Mouse (Mus musculus) splenic B cell, adult 2 months (primary cell): ENCODE measurements at regions not wholly inside any gene's neighbourhood (a gene's known extent, or its start where the extent isn't known, plus 50 kb on each side); places are given as distances from the start of the nearest gene placed in this dataset.

Source experiments
- DNase-seq: peaks from one replicate; pipeline ENCODE4 v3.0.0-alpha.2; 2011; ENCODE audit warnings: low read depth, low spot score
- H3K27me3 ChIP-seq: 2 replicates; pipeline ENCODE4 v1.6.1; 2012; ENCODE audit warnings: mild to moderate bottlenecking, low read length, moderate library complexity, mixed read lengths; ENCODE audit not compliant: control insufficient read depth, poor library complexity, insufficient read depth, severe bottlenecking
- H3K36me3 ChIP-seq: 2 replicates; pipeline ENCODE4 v1.6.1; 2012; ENCODE audit warnings: mild to moderate bottlenecking, low read length, moderate library complexity, mixed read lengths; ENCODE audit not compliant: control insufficient read depth, poor library complexity, insufficient read depth, severe bottlenecking

- no peaks in the 10 kb centered on the region for H3K36me3 ChIP-seq
- H3K27me3 ChIP-seq = no peaks in the 10 kb centered on the region
- DNase-seq = no peak
Observed at GRCm38 (mm10) chr2:8781152-8781935, 1099.7 kb upstream of the 4930412O13Rik start.

GRCm38 (mm10) chr2:8782225-8782624, 1098.8 kb upstream of the 4930412O13Rik start:
- Histone ChIP-seq H3K27me3 (no peaks in the 10 kb centered on the region), H3K36me3 (no peaks in the 10 kb centered on the region)
- no peak for DNase-seq

- H3K27me3 ChIP-seq = no peaks in the 10 kb centered on the region
- no peaks in the 10 kb centered on the region for H3K36me3 ChIP-seq
- DNase-seq = no peak
Observed at GRCm38 (mm10) chr2:8802061-8802460, 1079.0 kb upstream of the 4930412O13Rik start.

- no peak for DNase-seq
- no peaks in the 10 kb centered on the region for H3K27me3 ChIP-seq
Observed at GRCm38 (mm10) chr2:8809609-8810008, 1071.4 kb upstream of the 4930412O13Rik start.

GRCm38 (mm10) chr2:8818127-8818526, 1062.9 kb upstream of the 4930412O13Rik start:
- no peak for DNase-seq
- no peaks in the 10 kb centered on the region; the same call in 1 of the 2 replicates for H3K27me3 ChIP-seq
- no peaks in the 10 kb centered on the region for H3K36me3 ChIP-seq

More at GRCm38 (mm10) chr2:8809609-8810008, 1071.4 kb upstream of the 4930412O13Rik start:
- H3K36me3 ChIP-seq = no peaks in the 10 kb centered on the region

- DNase-seq = no peak
- no peaks in the 10 kb centered on the region for H3K36me3 ChIP-seq
- H3K27me3 ChIP-seq = no peaks in the 10 kb centered on the region
Observed at GRCm38 (mm10) chr2:8825406-8825805, 1055.6 kb upstream of the 4930412O13Rik start.
